Mouse (Mus musculus) MEL (cell line): ENCODE results near the gene Ifngr2. TPM values are rescaled to one million over a fixed set of nuclear protein-coding genes. Genes with fewer than 3 reads are reported as not detected.
A peak's percentile ranks its signal among the peaks of the same experiment; 100 is the strongest.

Experiments
- DNase-seq: peaks from one replicate; pipeline ENCODE4 v3.0.0; 2011; ENCODE audit warnings: low read depth, low spot score
- H3K27ac ChIP-seq: 2 replicates; pipeline ENCODE4 v1.5.1; 2012; ENCODE audit warnings: low read depth, mild to moderate bottlenecking, control low read depth, low read length, moderate library complexity; ENCODE audit not compliant: control insufficient read depth
- H3K27me3 ChIP-seq, 2 experiments: fragments of 150-350 bp in 1 of 2; sonication (generic) in 1 of 2; 2 replicates each; pipeline ENCODE4 v1.6.1; 2012; ENCODE audit warnings: low read length in 2 of 2, mild to moderate bottlenecking in 2 of 2, improper control_type of control experiment in 1 of 2, moderate library complexity in 1 of 2; ENCODE audit not compliant: insufficient read depth in 2 of 2, control insufficient read depth in 1 of 2
- H3K36me3 ChIP-seq, 2 experiments: 2 replicates each; pipeline ENCODE4 v1.6.1; 2012 to 2014; ENCODE audit warnings: low read length in 2 of 2, improper control_type of control experiment in 1 of 2, inconsistent platforms in 1 of 2, mild to moderate bottlenecking in 1 of 2; ENCODE audit not compliant: insufficient read depth in 2 of 2, control insufficient read depth in 1 of 2
- H3K4me1 ChIP-seq, 2 experiments: fragments of 150-350 bp in 1 of 2; sonication (generic) in 1 of 2; 2 replicates each; pipeline ENCODE4 v1.6.1; 2012; ENCODE audit warnings: low read length in 2 of 2, improper control_type of control experiment in 1 of 2, mild to moderate bottlenecking in 1 of 2; ENCODE audit not compliant: insufficient read depth in 2 of 2, control insufficient read depth in 1 of 2
- H3K4me3 ChIP-seq, 2 experiments: fragments of 150-350 bp in 1 of 2; sonication (generic) in 1 of 2; 2 replicates each; pipeline ENCODE4 v1.5.1; 2012; ENCODE audit warnings: low read depth in 2 of 2, low read length in 2 of 2, mild to moderate bottlenecking in 2 of 2, moderate library complexity in 2 of 2, control low read depth in 1 of 2, improper control_type of control experiment in 1 of 2; ENCODE audit not compliant: control insufficient read depth in 1 of 2, insufficient read depth in 1 of 2
- H3K79me2 ChIP-seq: 2 replicates; pipeline ENCODE4 v1.6.1; 2012; ENCODE audit warnings: mild to moderate bottlenecking, low read length, moderate library complexity; ENCODE audit not compliant: control insufficient read depth, poor library complexity, insufficient read depth
- H3K9ac ChIP-seq: 2 replicates; pipeline ENCODE4 v1.6.1; 2012; ENCODE audit warnings: low read depth, mild to moderate bottlenecking, control low read depth, low read length, moderate library complexity; ENCODE audit not compliant: control insufficient read depth, poor library complexity, severe bottlenecking
- H3K9me3 ChIP-seq: fragments of 150-350 bp; sonication (generic); replicated peaks from 2 replicates; pipeline ENCODE4 v1.6.1; 2012; ENCODE audit warnings: mild to moderate bottlenecking, low read length, improper control_type of control experiment, moderate library complexity; ENCODE audit not compliant: insufficient read depth
- CHD2 ChIP-seq: IDR thresholded peaks from 2 replicates; pipeline ENCODE4 v1.6.1; 2011; ENCODE audit warnings: low read length, improper control_type of control experiment
- CTCF ChIP-seq, 3 experiments: IDR thresholded peaks in 2 of 3; conservative IDR thresholded peaks in 1 of 3; 2 replicates each; pipeline ENCODE4 v1.5.1; 2011 to 2012; ENCODE audit warnings: low read length in 3 of 3, low read depth in 2 of 3, mild to moderate bottlenecking in 2 of 3, improper control_type of control experiment in 1 of 3, inconsistent platforms in 1 of 3, mixed read lengths in 1 of 3, moderate library complexity in 1 of 3; ENCODE audit not compliant: control insufficient read depth in 1 of 3, insufficient read depth in 1 of 3, poor library complexity in 1 of 3, severe bottlenecking in 1 of 3
- E2F4 ChIP-seq: IDR thresholded peaks from 2 replicates; pipeline ENCODE4 v1.6.1; 2011; ENCODE audit warnings: low read depth, low read length, improper control_type of control experiment, borderline replicate concordance
- ETS1 ChIP-seq: IDR thresholded peaks from 2 replicates; pipeline ENCODE4 v1.6.1; 2012; ENCODE audit warnings: low read depth, mild to moderate bottlenecking, inconsistent platforms, low read length, improper control_type of control experiment, moderate library complexity
- GABPA ChIP-seq: IDR thresholded peaks from 2 replicates; pipeline ENCODE4 v1.6.1; 2012; ENCODE audit warnings: low read depth, mild to moderate bottlenecking, inconsistent platforms, low read length, improper control_type of control experiment, moderate library complexity
- JUND ChIP-seq: IDR thresholded peaks from 2 replicates; pipeline ENCODE4 v1.6.1; 2011; ENCODE audit warnings: low read depth, mild to moderate bottlenecking, improper control_type of control experiment, low read length
- MAFK ChIP-seq: IDR thresholded peaks from 2 replicates; pipeline ENCODE4 v1.6.1; 2011; ENCODE audit warnings: low read depth, mild to moderate bottlenecking, low read length, improper control_type of control experiment, borderline replicate concordance
- MAX ChIP-seq: IDR thresholded peaks from 2 replicates; pipeline ENCODE4 v1.6.1; 2011; ENCODE audit warnings: low read length, improper control_type of control experiment
- MYC ChIP-seq: IDR thresholded peaks from 2 replicates; pipeline ENCODE4 v1.6.1; 2011; ENCODE audit warnings: low read depth, mild to moderate bottlenecking, low read length, improper control_type of control experiment, moderate library complexity
- NELFE ChIP-seq: IDR thresholded peaks from 2 replicates; pipeline ENCODE4 v1.6.1; 2011; ENCODE audit warnings: low read depth, low read length, improper control_type of control experiment
- POLR2A ChIP-seq, 2 experiments: IDR thresholded peaks; 2 replicates each; pipeline ENCODE4 v1.6.1; 2011 to 2012; ENCODE audit warnings: low read length in 2 of 2, mild to moderate bottlenecking in 2 of 2, control low read depth in 1 of 2, improper control_type of control experiment in 1 of 2, low read depth in 1 of 2, moderate library complexity in 1 of 2; ENCODE audit not compliant: control insufficient read depth in 1 of 2, insufficient read depth in 1 of 2, poor library complexity in 1 of 2
- POLR2AphosphoS2 ChIP-seq: IDR thresholded peaks from 2 replicates; pipeline ENCODE4 v1.6.1; 2011; ENCODE audit warnings: low read length, improper control_type of control experiment
- RAD21 ChIP-seq: IDR thresholded peaks from 2 replicates; pipeline ENCODE4 v1.6.1; 2011; ENCODE audit warnings: mild to moderate bottlenecking, low read depth, low read length, improper control_type of control experiment
- RCOR1 ChIP-seq: IDR thresholded peaks from 2 replicates; pipeline ENCODE4 v1.6.1; 2012; ENCODE audit warnings: low read depth, mild to moderate bottlenecking, inconsistent platforms, low read length, improper control_type of control experiment
- SIN3A ChIP-seq: IDR thresholded peaks from 2 replicates; pipeline ENCODE4 v1.6.1; 2012; ENCODE audit warnings: low read length, improper control_type of control experiment, inconsistent platforms
- SMC3 ChIP-seq: IDR thresholded peaks from 2 replicates; pipeline ENCODE4 v1.6.1; 2011; ENCODE audit warnings: low read depth, low read length, improper control_type of control experiment
- TAL1 ChIP-seq: IDR thresholded peaks from 2 replicates; pipeline ENCODE4 v1.6.1; 2012; ENCODE audit warnings: mild to moderate bottlenecking, inconsistent platforms, low read length, moderate library complexity, mixed read lengths
- TBP ChIP-seq: IDR thresholded peaks from 2 replicates; pipeline ENCODE4 v1.8.0; 2011; ENCODE audit warnings: low read depth, low read length, improper control_type of control experiment
- TCF12 ChIP-seq: IDR thresholded peaks from 2 replicates; pipeline ENCODE4 v1.6.1; 2014; ENCODE audit warnings: low read depth, mild to moderate bottlenecking, inconsistent platforms, low read length, improper control_type of control experiment, moderate library complexity
- UBTF ChIP-seq: IDR thresholded peaks from 2 replicates; pipeline ENCODE4 v1.6.1; 2012; ENCODE audit warnings: low read depth, mild to moderate bottlenecking, inconsistent platforms, low read length, improper control_type of control experiment, moderate library complexity, borderline replicate concordance; ENCODE audit not compliant: insufficient read depth
- USF1 ChIP-seq: IDR thresholded peaks from 2 replicates; pipeline ENCODE4 v1.6.1; 2014; ENCODE audit warnings: low read depth, mild to moderate bottlenecking, inconsistent platforms, low read length, improper control_type of control experiment, moderate library complexity
- USF2 ChIP-seq, 2 experiments: IDR thresholded peaks; 2 replicates each; pipeline ENCODE4 v1.6.1; 2011 to 2012; ENCODE audit warnings: improper control_type of control experiment in 2 of 2, low read length in 2 of 2, borderline replicate concordance in 1 of 2, inconsistent platforms in 1 of 2, low read depth in 1 of 2, mild to moderate bottlenecking in 1 of 2; ENCODE audit not compliant: insufficient read depth in 1 of 2
- ZC3H11A ChIP-seq: IDR thresholded peaks from 2 replicates; pipeline ENCODE4 v1.6.1; 2012; ENCODE audit warnings: low read depth, mild to moderate bottlenecking, inconsistent platforms, low read length, improper control_type of control experiment
- ZMIZ1 ChIP-seq: IDR thresholded peaks from 2 replicates; pipeline ENCODE4 v1.6.1; 2012; ENCODE audit warnings: low read depth, mild to moderate bottlenecking, inconsistent platforms, low read length, improper control_type of control experiment, moderate library complexity
- polyA plus RNA-seq, 2 experiments: library from polyadenylated mRNA; stranded (reverse) in 1 of 2; unstranded in 1 of 2; fragments of >175 nt in 1 of 2; fragments of >200 nt in 1 of 2; gene quantifications; 2 replicates each; pipeline versions ENCODE4 v1.2.1 to v1.2.4; 2012; ENCODE audit warnings: low replicate concordance in 2 of 2, low read depth in 1 of 2; ENCODE audit not compliant: insufficient read length in 2 of 2, insufficient read depth in 1 of 2, missing spikeins in 1 of 2
- total RNA-seq: library from RNA; depleted of rRNA; stranded (reverse); fragments of 300-350 nt; gene quantifications from 2 replicates; pipeline ENCODE4 v1.2.3, GENCODE M21; 2012

Ifngr2 gene
- total and polyA plus RNA-seq, 3 experiments, result 2.8 to 11.0 TPM; not detected in 1

DNA sequence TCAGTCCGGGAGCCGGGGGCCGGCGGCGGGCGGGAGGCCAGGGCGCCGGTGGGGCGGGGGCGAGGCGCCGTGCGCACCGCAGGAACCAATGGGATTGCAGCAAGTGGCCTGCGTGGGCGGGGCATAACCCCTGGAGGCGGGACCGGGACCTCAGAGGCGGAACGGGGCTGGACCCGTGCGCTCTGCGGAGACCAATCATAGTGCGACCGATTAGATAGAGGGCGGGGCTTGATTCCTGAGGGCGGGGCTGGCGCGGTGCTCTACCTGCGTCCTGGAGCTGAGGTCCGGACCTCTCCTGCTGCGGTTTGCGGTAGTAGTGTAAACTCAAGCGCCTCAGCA lies 50.8 kb downstream of the Ifngr2 start, which contains the start of gene Tmem50b (continued):
- TF ChIP-seq USF2 (IDR thresholded peaks at IDR 0.05; ENCODE audit: borderline replicate concordance in 1 of 2, insufficient read depth in 1 of 2, low read depth in 1 of 2, low read length in 2 of 2), result no peak
- TF ChIP-seq RCOR1, result peak; percentile 24; the same call in 1 of the 2 replicates
- no peak for TF ChIP-seq NELFE
- TF ChIP-seq MAFK, result no peak
- no peak for TF ChIP-seq POLR2AphosphoS2
- TF ChIP-seq TAL1, result no peak
- peak; percentile 6; the same call in 1 of the 2 replicates for TF ChIP-seq SIN3A
- TF ChIP-seq SMC3, result no peak
- no peak for TF ChIP-seq RAD21
- TF ChIP-seq POLR2A (IDR thresholded peaks at IDR 0.05; ENCODE audit: control insufficient read depth in 1 of 2, insufficient read depth in 1 of 2, low read depth in 1 of 2, low read length in 2 of 2, poor library complexity in 1 of 2), result no peak
- no peak for TF ChIP-seq TBP
- TF ChIP-seq JUND, result no peak
- 0 out of 2 replicates have a peak, but pooled peaks have one; percentile 29 for TF ChIP-seq UBTF
- TF ChIP-seq, all 39 proteins: peak for 10

DNA sequence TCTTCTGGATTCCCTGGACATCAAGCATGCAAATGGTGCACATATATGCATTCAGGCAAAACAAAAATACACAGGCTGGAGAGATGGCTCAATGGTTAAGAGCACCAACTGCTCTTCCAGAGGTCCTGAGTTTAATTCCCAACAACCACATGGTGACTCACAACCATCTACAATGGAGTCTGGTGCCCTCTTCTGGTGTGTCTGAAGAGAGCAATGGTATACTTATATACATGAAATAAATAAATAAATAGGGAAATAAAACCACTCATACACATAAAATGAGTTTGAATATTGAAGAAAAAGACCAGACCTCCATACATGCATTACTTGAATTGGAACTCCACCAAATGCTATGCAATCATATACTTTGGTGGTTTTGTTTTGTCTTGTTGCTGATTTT lies 52.4 kb downstream of the Ifngr2 start:
- TF ChIP-seq USF1 (no peak), ZC3H11A (peak; percentile 49), SMC3 (peak; percentile 54), RAD21 (peak; percentile 51), E2F4 (no peak), JUND (no peak), POLR2A (IDR thresholded peaks at IDR 0.05; ENCODE audit: control insufficient read depth in 1 of 2, insufficient read depth in 1 of 2, low read depth in 1 of 2, low read length in 2 of 2, poor library complexity in 1 of 2) (no peak), TBP (no peak), POLR2AphosphoS2 (no peak), CHD2 (no peak), ZMIZ1 (no peak), CTCF (IDR thresholded peaks at IDR 0.05 in 2 of 3, conservative IDR thresholded peaks at IDR 0.05 in 1 of 3; ENCODE audit: control insufficient read depth in 1 of 3, insufficient read depth in 1 of 3, low read depth in 2 of 3, low read length in 3 of 3, poor library complexity in 1 of 3, severe bottlenecking in 1 of 3) (peak in 2 of 3 experiments; percentile 39 to 44; a peak in 4 of 6 replicates)
- H3K27ac ChIP-seq, result no peak overlapping the region

DNA sequence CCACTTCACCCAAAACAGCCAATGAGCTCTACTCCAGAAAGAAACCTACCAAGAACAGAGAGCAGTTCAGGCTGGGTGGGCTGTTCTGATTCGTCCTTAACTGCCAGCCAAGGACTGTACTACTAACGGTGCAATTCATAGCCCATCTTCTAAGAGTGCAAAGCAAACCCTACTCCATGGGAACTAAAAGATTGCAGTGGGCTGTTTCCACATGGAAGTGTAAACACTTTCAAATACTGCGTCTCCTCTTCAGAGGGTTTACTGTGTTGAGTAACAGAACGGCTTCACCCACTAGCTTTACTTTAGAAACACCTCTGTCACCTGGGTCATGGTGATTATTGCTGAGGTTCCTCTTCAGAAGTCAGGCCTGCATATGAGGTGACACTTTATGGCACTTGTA lies 54.2 kb downstream of the Ifngr2 start:
- no peaks in the 10 kb centered on the region for H3K27me3 ChIP-seq
- no peak overlapping the region for H3K27ac ChIP-seq
- TF ChIP-seq TCF12 (no peak), ETS1 (no peak), JUND (no peak), MAX (no peak), MYC (no peak), RAD21 (no peak), GABPA (no peak)

More for the DNA sequence above, 52.4 kb downstream of the Ifngr2 start:
- H3K9me3 ChIP-seq, result no peaks in the 10 kb centered on the region
- no peaks in the 10 kb centered on the region; the same call in 1 of the 2 replicates for H3K79me2 ChIP-seq
- no peaks in the 10 kb centered on the region for H3K36me3 ChIP-seq
- H3K9ac ChIP-seq, result no peak overlapping the region
- H3K4me3 ChIP-seq, result no peak overlapping the region
- DNase-seq, result peak; percentile 43
- no peaks in the 10 kb centered on the region for H3K27me3 ChIP-seq
- H3K4me1 ChIP-seq, result no peaks in the 10 kb centered on the region

More for the DNA sequence above, 54.2 kb downstream of the Ifngr2 start:
- no peak for DNase-seq
- Histone ChIP-seq H3K4me1 (no peaks in the 10 kb centered on the region), H3K4me3 (no peak overlapping the region), H3K36me3 (no peaks in the 10 kb centered on the region), H3K9me3 (no peaks in the 10 kb centered on the region), H3K79me2 (no peaks in the 10 kb centered on the region; the same call in 1 of the 2 replicates), H3K9ac (no peak overlapping the region)
